Mouse (Mus musculus): Measurements from ENCODE around the gene Anks1b.

The Anks1b gene

DNA sequence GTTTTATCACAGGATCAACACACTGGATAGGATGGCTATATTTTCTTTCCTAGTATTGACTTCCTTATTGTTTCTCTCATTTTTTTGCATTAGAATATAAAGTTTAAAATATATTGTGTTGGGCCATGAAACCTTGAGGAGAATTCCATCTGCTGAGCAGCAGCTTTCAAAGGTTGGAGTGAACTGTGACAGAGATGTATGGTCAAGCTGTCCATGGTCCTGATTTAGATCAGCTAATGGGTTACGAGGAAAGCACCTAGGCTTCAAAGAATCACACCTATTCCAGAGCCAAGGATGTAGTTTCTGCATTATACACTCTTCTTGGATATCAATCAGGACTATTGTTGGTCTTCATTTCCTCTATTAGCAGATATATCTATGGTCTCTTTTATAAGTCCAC is 503.3 kb downstream of the Anks1b start:
- DNase-seq (ENCODE audit: low spot score in 2 of 2) = no peak

DNA sequence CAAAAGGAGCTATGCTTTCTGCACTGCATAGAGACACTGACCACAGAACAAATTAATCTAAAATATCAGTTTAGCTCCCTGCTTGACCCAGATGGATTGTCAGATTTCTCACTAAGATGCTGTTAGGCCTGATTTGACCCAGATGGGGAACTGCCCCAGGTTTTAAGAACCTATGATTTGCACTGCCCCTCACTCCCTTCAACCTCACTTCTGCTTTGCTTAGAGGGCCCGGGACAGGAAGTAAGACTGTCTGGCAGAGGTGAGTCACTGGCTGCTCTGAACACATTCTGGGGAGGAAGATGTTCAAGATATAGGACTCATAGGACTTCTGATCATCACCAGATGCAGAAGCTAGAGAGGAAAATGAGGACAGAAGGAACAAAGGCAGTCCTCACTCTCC is 506.8 kb downstream of the Anks1b start:
- no peak for DNase-seq (ENCODE audit: low spot score in 2 of 2)

DNA sequence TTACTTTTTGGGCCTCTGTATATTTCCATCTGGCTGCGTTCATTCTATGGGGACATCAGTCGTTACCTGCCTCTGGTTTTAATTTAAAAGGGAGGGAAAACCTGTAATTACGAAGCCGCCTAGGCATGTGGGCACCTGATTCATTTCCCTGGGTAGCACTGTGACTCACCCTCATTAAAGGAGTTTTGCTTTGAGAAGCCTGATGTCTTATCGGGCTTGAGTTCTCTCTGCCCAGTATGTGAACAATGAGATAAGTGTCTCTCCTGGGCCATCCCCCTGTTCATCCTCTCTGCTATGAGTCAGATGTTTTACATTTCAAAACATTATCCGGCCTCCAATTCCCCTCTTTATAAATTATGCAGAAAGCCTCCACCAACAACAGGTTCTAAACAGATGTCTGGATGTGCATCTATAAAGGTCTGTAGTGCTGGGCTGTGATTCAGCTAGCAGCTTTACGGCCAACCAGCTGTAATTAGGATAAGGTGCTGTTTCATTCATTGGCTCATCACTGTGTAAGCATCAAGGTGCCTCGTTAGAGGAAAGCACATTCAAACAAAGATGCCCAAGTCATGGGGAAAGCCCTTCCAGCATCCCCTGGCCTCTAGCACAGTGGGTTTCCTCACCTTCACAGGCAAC is 507.5 kb downstream of the Anks1b start:
- no peak for DNase-seq (ENCODE audit: low spot score in 2 of 2)

DNA sequence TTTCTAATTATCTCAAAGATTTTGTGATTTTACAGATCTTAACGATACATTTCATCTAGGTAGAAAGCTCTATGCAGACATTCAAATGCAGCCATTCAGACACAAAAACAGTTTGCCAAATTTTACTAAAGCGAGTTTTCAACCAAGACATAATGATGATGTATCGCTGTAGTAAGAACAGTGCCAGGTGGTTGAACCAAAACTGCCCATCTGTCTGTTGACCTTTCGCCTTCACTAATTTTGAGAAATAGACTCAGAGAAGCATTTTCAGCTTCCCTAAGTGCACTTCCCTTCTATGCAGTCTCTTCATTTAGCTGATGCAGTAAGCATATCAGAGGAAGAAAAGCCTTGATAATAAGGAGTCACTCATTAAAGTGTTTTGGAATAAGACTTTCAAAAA is 527.1 kb downstream of the Anks1b start:
- DNase-seq (ENCODE audit: low spot score in 2 of 2) = no peak

DNA sequence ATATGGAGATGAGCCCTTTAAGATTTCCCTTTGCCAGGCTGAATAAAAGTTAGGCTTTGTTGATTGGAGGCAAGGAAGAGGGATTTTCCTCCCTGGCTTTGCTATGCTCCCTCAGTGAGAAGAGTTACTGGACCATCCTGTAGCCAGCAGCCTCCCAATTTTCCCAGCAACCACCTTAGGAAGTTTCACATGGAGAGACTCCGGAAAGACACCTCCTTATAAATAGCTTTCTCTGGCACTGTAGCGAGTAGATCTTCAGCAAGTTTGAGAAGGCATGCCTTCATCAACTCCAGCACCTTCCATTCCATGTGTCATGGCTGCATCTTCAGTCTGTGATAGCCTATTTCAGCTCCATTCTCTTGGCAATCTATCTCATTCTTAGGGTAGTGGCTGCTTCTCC is 535.2 kb downstream of the Anks1b start:
- DNase-seq (ENCODE audit: low spot score in 2 of 2) = no peak

DNA sequence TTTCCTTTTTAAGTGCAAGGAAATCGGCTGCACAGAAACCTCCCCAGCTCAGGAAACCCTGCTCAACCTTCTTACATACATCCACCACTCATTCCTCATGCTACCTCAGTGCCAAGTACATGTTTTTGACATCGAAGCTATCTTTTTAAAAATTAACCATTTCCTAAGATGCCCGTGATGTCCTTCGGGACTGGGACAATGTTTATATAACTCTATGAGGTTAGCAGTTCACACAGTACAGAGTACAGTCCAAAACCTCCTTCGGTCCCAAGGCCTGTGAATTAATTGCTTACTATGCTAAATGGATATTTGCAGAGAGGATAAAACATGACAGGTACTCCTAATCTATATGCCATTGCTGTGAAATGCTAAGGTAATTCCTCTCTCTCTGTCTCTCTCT is 558.2 kb downstream of the Anks1b start:
- DNase-seq (ENCODE audit: low spot score in 2 of 2) = no peak

DNA sequence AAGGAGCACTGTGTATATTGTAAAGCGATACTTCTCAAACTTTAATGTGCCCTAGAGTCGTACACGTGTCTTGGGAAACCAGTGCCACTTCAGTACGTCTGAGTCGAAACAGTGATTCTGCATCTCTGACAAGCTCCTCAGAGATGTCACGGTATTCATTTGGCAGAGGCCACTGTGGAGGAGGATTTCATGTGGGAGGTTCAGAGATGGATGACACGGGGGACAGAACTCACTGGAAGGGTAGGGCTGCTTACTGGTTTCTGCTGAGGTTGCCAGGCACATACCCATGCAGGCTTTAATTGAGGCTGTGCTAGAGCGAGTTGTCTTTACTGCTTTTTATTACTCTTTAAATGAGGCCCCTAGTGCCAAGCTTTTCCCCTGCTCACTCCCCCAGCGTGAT is 558.7 kb downstream of the Anks1b start:
- no peak for DNase-seq (ENCODE audit: low spot score in 2 of 2)

DNA sequence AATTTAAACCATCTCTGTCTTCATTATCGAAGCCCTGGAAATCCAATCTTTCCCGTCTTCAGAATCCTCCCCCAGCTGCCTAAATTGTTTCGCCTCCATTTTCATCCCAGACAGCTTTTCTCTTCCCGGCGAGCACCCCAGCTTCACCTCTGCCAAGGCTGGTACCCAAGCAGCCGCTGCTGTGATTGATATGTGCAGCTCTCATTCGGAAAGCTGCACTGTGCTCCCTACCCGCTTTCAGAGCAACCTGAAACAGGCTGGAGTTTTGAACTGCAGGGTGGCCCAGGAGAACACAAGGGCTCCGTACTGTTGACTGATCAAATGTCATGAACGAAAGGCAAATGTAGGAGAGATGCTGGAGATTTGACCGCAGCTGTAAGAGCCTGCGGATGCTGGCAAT is 559.2 kb downstream of the Anks1b start:
- no peak for DNase-seq (ENCODE audit: low spot score in 2 of 2)

DNA sequence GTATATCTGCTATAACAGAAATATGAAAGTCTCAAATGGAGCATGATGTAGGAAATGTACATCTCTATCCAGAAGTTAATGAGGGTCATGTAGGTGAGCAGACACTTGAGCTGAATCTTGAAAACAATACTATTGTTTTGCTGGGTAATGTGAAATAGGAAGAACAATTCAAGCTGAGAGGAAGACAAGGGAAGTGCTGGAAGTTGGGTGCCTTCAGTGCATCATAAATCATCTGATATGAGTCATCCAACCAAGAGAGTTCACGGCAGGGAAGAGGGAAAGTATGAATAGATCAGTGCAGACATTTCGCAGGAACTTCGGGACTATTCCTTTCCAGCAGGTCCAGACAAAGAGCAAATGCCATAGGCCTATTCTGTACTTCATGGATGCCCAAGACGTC is 567.7 kb downstream of the Anks1b start:
- no peak for DNase-seq (ENCODE audit: low spot score in 2 of 2)

DNA sequence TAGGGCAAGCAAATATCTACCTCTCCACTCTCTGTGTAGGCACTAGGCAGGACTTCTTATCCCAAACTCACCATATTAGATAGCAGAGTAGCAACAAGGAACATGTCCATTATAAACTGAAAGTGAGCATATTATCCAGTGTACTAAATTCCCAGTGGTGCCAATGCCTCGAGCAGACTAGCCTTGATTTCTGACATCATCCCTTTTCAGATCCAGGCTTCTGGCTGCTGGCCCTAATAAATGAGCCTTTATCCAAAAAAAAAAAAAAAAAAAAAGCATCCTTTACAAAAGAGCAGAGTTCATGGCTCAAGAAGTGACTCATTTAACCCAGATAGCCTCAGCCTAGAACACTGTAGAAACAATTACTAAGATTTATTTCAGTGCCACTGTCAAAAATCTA is 568.3 kb downstream of the Anks1b start:
- no peak for DNase-seq (ENCODE audit: low spot score in 2 of 2)

DNA sequence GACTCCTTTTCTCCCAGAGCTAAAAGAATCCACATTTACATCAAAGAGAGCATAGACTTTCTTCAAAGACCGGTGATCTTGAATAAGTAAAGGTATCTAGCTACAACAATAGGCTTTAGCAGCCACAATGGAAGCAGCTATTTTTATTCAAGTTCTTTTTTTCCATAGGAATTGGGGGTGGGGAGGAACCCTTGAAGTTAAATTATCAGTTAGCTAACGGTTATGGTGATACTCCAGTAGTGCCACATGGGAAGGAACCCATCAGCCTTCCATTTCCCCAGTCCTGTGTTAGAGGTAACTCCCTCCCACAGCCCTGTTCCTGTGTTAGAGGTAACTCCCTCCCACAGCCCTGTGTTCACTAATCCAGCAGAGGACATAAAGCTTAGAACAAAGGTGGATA is 591.6 kb downstream of the Anks1b start:
- DNase-seq (ENCODE audit: low spot score in 2 of 2) = no peak

DNA sequence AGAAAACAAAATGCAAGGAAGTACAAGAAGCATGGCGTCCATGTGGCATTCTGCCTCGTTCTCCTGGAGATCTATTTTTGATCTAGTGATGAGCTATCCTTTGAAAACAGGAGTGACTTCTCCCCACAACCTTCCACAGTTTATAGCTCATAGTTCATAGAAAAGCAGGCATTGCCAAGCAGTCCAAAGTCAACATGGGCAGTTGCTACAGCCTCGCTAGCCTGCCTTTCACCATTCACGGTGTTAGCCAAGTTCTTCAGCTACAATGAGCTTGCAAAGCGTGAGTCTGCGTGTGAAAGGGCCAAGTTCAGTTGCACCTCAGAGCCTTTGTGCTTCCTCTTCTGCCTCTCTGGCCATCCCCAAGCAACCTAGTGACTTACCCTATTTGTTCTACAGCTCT is 592.1 kb downstream of the Anks1b start:
- DNase-seq (ENCODE audit: low spot score in 2 of 2) = no peak

DNA sequence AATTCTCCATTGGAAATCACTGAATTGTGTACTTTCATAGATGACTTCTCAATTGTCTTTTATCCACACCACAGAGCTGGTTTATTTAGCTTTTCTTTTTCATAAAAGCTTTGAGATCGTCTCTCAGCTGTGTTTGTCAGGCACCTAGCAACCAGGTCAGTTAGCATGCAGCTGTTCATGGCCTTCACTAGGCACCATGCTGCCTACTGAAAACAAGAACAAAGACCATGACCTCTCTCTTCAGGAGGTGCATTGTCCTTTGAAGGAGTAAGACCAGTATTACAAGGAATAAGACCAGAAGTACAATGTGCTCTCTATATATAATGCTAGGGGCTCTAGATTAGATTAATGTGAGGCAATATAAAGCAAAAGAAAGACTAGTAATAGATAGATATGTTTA is 594.2 kb downstream of the Anks1b start:
- DNase-seq (ENCODE audit: low spot score in 2 of 2) = no peak

DNA sequence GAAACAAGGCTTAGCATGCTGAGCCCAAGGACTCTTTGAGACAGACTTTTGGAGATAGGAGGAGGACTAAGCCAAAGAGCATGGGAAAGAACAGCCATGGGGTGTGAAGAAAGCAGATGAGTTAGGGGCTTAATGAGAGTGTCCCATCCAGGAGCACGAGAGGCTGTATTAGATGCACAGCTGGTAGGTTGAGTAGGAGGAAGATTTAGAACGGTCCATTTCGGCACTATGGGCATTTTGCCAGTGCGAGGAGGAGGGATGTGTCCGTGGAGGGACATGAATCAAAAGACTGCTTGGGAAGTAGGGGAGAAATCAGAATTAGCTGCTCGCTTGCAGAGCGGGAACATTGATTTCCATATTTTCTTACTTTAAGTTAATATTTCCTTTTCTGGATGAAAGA is 620.1 kb downstream of the Anks1b start:
- no peak for DNase-seq (ENCODE audit: low spot score in 2 of 2)

DNA sequence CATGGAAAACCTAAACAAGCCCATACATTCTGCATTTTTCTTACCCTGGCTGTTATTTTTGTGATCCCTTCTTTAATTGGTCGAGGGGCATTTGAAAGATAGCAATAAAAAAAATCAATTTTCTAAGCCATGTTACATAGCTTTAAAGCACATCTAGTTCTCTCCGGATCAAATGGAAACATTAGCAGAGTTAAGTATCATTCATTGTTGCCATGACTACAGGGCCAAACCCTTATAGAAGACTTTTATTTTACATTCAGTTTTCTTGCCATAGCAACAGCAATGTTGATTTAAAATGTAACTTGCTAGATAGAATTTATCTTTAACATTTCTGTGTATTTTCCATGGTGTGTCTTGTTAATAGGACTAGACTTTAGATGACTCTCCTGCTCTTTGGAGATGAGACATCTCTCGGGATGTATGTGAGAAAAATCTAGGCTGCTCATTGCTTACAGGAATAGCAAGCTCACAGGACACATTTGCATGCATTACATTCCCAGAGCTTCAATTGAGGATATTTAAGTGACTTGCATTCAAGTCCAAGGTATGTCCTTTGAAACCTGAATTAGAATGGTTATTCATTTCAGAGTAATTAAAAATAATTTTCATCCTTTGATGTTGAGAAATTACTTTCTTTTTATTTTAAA is 620.8 kb downstream of the Anks1b start:
- no peak for DNase-seq (ENCODE audit: low spot score in 2 of 2)

DNA sequence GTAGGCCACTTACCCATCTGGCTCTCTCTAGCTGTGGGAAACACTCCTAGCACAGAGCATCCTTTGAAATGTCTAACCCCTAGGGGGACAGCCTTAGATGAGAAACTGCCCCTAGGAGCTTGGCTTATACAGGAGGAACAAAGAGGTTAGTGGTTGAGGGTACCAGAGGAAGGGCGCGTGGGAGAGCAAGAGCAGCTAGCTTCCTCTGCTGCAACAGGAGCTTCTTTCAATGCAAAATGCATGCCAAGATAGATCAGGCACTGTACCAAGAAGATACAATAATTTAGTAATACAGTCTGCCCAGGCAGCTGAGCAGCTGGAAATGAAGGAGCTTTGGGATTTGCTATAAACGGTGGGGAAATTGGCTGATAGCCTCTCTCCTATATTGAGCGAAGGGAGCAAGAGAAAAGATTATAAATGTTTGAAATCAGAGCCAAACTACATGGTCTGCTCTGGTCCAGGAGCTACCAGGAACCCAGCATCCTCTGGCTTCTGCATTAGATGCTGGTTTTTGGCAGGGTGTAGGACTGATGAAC is 621.7 kb downstream of the Anks1b start:
- no peak for DNase-seq (ENCODE audit: low spot score in 2 of 2)

DNA sequence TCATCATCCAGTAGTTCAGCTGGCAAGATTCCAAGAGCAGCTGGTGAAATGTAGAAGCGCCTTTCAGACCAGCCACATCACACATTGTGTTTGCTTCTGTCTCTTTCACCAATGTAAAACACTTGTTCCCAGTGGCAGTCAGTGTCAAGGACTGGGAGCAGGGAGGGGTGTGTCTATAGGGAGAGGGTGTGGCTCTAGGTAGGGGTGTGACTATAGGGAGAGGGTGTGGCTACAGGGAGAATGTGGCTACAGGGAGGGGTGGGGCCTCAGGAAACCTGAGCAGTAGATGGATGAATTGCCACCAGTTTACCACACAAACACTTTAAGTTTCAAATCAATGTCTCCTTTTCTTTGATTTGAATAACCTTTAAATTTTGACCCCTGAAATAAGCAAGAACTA is 634.3 kb downstream of the Anks1b start:
- DNase-seq (ENCODE audit: low spot score in 2 of 2) = no peak

DNA sequence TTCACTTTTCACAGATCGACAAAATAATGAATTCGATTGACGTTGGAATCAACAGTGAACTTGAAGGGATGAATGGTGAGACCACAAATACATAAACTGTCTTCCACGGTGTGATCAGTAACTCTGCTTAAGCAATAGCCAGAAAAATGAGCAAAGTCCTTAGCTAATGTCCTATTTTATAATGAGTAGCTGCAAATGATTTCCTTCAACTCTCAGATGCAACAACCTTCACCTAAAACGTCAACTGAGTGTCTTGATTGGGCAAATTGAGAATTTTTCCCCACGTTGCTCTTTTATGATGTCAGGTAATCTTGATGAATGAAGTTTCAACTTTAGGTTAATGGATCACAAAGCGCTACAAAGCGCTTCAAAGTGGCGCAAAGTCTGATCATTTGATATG is 639.5 kb downstream of the Anks1b start:
- DNase-seq (ENCODE audit: low spot score in 2 of 2) = no peak

DNA sequence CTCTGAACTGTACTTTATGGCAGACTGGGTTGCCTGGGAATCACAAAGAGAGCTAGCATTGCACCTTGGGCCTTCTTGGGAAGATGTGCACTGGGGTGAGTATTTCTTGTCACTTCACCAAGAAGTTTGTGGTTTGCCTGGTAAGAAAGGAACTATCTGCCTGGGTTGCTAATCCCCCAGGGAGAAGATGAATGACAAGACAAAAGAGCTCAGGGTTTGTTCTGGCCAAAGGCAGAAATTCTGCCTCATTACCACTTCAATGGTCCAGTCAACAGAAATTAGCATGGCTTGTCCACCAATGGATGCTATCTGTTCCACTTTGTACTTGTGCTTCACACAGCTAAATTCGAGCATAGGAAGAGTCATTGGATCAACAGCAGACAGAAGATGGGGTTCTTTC is 658.5 kb downstream of the Anks1b start:
- DNase-seq (ENCODE audit: low spot score in 2 of 2) = no peak

DNA sequence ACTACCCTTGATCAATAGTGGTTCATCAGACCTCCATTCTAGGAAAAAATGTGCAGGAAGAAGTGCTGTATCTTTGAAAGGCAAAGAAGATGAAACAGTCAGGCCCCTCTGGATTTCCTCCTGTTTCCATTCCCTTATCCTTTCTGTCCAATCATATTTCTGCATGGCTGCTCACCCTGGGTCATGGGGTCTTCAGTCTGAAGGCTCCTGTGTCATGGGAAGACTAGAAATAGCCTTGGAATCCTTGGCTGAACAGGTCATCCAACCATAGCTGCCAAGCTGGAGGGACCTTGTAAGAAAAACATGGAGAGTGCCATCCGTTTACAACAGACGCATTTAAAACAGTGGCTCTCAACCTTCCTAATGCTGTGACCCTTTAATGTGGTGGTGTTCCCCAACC is 662.1 kb downstream of the Anks1b start:
- DNase-seq (ENCODE audit: low spot score in 2 of 2) = no peak

DNA sequence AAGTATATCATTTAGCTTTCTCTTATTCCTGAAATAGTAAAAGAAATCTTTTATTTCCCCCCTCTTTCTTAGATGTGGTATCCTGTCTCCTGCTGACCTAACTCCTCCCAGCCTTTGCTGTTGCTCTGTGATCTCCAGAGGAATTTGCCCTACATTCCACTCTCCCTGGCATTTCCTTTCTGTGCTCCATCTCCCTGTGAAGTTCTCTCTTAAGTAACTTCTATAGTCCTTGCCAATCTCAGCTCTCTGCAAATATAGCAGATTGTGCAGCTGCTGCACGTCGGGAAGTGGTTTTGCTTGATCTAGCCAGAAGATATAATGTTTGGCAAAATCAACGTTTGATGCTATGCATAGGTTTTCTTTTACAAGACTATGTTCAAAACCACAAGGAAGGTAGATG is 673.3 kb downstream of the Anks1b start:
- no peak for DNase-seq (ENCODE audit: low spot score in 2 of 2)

DNA sequence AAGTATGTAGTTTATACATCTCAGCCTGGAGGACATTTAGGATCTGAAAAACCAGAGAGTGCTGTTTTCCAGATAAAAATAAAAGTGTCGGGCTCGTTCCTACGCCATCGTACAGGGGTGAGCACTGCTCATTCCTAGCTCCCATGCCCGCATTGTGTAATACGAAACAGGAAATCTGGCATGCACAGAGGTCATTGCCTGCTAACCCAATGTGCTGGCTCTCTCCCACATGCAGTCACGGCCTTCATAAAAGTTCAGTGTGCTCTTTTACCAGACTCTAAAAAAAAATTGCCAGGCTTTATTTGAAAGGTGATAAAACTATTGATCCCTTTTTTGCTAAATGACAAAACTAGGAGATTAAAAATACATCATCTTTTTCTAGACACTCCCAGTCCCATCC is 689.6 kb downstream of the Anks1b start:
- DNase-seq (ENCODE audit: low spot score in 2 of 2) = no peak

DNA sequence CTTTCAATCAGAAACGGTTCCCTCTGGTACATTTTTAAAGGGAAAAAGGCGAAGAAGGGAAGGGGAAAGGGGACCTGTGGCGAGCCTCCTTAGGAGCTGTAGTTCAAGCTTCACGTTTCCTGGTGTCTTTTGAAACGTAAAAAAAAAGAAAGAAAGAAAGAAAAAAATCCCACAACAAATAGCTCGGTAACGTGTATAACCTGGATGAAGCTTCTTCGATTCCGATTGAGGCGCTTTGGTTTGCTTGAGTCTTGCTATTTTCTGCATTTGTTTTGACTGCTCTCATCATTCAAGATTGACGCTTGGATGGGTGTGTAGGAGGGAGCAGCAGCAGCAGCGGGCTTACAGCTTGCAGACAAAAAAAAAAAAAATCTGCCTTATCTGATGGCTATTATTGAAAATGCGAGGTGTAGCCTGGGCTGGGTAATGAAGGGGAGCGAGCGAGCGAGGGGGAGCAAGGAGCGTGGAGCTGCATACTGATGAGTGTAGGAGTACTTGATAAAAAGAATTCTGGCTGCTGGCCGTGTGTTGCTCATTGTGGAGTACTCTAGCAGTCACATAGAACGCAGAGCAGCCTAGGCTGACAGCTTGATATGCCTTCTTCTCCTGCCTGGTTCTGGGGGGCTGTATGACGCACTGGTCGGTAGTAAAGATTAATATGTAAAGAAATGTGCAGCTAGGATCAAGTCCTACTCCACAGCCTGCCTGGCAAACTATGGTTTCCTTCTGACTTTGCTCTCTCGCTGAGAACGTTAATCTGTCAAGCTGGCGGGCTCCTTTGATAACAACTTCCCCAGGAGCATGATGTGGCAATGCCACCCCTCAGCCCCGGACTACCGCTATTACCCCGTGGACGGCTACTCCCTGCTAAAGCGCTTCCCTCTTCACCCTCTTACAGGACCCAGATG is 703.1 kb downstream of the Anks1b start:
- DNase-seq (ENCODE audit: low spot score in 2 of 2) = no peak

Data from natural killer cell, adult 2 months (primary cell).